Mouse (Mus musculus) erythroblast, embryonic 14.5 days (primary cell): ENCODE measurements around the gene Xrcc5. TPM values are rescaled to one million over a fixed set of nuclear protein-coding genes. Genes with fewer than 3 reads are reported as not detected.

ENCODE experiments used
- H3K27me3 ChIP-seq: 2 replicates; pipeline ENCODE4 v1.6.1; 2012; ENCODE audit warnings: inconsistent platforms; ENCODE audit not compliant: control insufficient read depth
- H3K36me3 ChIP-seq: 2 replicates; pipeline ENCODE4 v1.6.1; 2012; ENCODE audit warnings: mild to moderate bottlenecking, inconsistent platforms; ENCODE audit not compliant: control insufficient read depth
- H3K4me1 ChIP-seq: 2 replicates; pipeline ENCODE4 v1.6.1; 2012; ENCODE audit warnings: inconsistent platforms; ENCODE audit not compliant: control insufficient read depth
- H3K4me3 ChIP-seq: replicated peaks from 2 replicates; pipeline ENCODE3; 2012; ENCODE audit warnings: moderate library complexity, mild to moderate bottlenecking, inconsistent platforms
- H3K9me3 ChIP-seq: 2 replicates; pipeline ENCODE4 v1.6.1; 2012; ENCODE audit warnings: low read length, inconsistent platforms, mixed read lengths; ENCODE audit not compliant: control insufficient read depth
- GATA1 ChIP-seq: IDR thresholded peaks from 2 replicates; pipeline ENCODE4 v1.6.1; 2012; ENCODE audit warnings: low read length, inconsistent platforms, mixed read lengths
- TAL1 ChIP-seq: IDR thresholded peaks from 3 replicates; pipeline ENCODE4 v1.6.1; 2012; ENCODE audit warnings: low read length, inconsistent platforms, mixed read lengths
- polyA plus RNA-seq: library from polyadenylated mRNA; stranded (reverse); fragments of >175 nt; gene quantifications from 2 replicates; pipeline ENCODE4 v1.2.3, GENCODE M21; 2012

Xrcc5 gene
- polyA plus RNA-seq, 1 experiment = 0.10 TPM

DNA sequence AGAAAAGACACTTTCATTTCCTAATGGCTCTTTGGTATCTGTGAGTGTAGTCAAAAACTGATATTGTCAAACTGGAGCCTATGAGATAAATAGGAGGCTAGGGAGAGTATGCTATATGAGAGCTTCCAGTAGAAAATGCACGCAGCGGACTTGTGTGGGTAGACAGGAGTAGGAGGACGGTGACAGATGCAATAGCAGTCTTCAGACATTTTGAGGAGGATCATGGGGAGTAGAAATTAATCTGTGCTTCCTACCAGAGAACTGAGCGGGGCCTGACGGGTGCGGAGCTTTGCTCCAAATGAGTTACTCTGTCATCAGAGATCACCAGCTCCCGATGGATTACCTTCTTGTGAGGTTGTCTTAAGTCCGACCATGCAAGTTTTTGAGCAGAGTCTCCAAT, 29.6 kb downstream of the Xrcc5 start:
- Histone ChIP-seq H3K9me3 (no peaks in the 10 kb centered on the region), H3K27me3 (no peaks in the 10 kb centered on the region), H3K4me1 (no peaks in the 10 kb centered on the region), H3K36me3 (peaks cover 63% of the 10 kb centered on the region), H3K4me3 (no peak overlapping the region)
- TF ChIP-seq TAL1 (no peak), GATA1 (no peak)

DNA sequence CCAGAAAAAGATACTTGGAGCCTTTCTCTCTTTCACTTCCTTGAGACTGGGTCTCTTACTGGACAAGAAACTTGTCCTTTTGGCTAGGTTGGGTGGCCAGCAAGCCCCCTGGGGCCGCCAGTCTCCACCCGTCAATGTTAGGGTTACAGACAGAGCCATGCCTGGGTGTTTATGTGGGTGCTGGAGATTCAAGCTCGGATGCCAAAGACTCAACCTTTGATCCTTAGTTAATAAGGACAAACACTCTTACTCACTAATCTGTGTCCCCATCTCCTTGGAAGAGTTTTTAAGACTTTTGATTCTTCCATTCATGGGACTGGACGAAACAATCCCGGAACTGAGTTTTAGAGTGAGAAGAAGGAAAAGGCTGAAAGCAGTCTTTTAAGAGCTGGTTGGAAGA, 31.1 kb downstream of the Xrcc5 start:
- Histone ChIP-seq H3K36me3 (peaks cover 61% of the 10 kb centered on the region), H3K27me3 (no peaks in the 10 kb centered on the region), H3K4me1 (no peaks in the 10 kb centered on the region), H3K9me3 (no peaks in the 10 kb centered on the region), H3K4me3 (no peak overlapping the region)
- TF ChIP-seq TAL1 = no peak
- TF ChIP-seq GATA1 = no peak

DNA sequence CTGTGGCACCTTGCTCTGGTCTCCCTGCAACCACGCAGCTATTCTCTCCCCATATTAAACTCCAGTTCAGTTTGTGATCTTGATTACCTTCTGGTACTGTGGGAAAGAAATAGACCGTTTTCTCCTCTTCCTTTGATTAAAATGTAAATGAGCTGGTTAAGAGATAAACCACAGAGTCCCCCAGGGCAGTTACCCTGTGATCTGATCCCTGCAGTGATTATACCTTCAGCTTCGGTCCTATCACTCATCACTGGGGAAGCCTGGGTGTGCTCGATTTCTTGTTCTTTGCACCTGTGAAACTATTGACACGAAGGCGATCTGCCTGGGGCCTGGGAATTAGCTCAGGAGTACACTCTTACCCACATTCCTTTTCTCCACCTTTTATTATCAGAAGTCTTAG, 40.7 kb downstream of the Xrcc5 start:
- Histone ChIP-seq H3K36me3 (peaks cover 41% of the 10 kb centered on the region), H3K4me1 (no peaks in the 10 kb centered on the region), H3K27me3 (no peaks in the 10 kb centered on the region), H3K9me3 (no peaks in the 10 kb centered on the region), H3K4me3 (no peak overlapping the region)
- no peak for TF ChIP-seq TAL1
- TF ChIP-seq GATA1 = no peak

DNA sequence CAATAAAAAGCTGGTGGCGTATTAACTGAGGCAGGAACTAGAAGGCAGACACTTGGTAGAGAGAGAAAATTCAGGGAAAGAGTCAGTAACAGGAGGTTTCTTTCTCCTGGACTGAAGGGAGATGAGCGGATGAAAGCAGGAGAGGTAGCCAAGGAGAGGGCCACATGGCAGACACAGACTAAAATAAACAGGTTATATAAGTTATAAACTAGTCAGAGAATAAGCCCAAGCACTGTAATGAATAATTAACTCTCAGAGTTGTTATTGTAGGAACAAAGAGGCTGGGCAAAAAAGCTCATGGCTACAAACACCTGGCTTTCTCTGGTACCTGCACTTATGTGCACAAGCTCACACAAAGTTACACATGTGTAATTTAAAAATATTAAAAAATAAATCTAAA, 47.6 kb downstream of the Xrcc5 start:
- peaks cover 27% of the 10 kb centered on the region for H3K36me3 ChIP-seq
- no peaks in the 10 kb centered on the region for H3K4me1 ChIP-seq
- no peaks in the 10 kb centered on the region for H3K9me3 ChIP-seq
- H3K4me3 ChIP-seq = no peak overlapping the region
- TF ChIP-seq GATA1 (no peak), TAL1 (no peak)
- no peaks in the 10 kb centered on the region for H3K27me3 ChIP-seq

DNA sequence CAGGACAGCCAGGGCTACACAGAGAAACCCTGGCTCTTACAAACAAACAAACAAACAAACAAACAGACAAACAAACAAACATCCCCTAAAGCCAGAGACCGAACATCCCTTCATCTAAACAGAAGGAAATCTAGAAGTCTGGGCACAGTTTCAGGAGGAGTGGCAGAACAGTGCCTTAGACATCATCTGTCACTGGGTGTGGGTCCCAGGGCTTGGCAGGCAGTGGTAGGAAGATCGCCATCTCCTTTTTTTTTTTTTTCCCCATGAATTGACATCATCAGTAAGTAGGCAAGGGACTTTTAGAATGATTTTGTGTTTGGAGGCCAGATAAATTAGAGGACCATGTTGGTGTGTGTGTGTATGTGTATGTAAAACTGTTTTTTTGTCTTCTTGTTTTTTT, 51.0 kb downstream of the Xrcc5 start:
- Histone ChIP-seq H3K27me3 (no peaks in the 10 kb centered on the region), H3K4me1 (no peaks in the 10 kb centered on the region), H3K9me3 (no peaks in the 10 kb centered on the region), H3K36me3 (peaks cover 27% of the 10 kb centered on the region), H3K4me3 (no peak overlapping the region)
- TF ChIP-seq GATA1 (no peak), TAL1 (no peak)

DNA sequence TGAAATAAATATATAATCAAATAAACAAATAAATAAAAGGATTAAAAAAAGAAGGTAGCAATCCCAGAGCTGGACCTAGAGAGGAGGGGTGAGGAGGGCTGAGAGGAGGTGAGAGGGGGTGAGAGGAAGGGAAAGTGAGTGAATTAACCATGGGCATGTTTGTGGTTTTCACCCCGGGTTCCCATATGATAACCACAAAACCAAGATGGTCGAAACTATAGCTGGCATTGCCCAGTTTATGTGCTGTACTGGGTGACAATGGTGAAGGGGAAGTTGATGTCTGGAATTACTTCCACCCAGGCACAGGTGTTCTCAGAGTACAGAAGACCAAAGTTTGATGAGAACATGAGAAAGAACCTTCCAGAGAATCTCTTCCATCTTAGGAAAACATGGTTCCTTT, 52.2 kb downstream of the Xrcc5 start:
- H3K27me3 ChIP-seq = no peaks in the 10 kb centered on the region

DNA sequence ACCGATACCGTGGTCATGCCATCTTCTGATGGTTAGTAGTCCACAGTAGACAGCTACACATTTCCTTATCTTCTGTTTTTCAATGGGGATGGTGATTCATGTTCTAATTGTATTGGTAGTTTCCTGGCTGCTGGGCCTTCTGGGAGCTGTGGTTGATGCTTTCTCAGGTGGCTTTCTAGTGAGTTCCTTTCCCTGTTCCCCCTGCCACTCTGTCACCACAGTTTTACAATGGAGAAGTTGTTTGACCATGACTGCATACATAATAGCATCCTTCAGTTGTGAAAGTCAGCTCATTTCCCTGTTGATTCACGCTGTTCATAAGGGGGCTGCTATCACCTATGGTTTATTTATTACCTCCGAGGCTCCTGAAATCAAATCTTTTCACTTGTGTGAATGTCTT, 53.6 kb downstream of the Xrcc5 start:
- no peaks in the 10 kb centered on the region for H3K9me3 ChIP-seq
- H3K4me3 ChIP-seq = no peak overlapping the region
- H3K4me1 ChIP-seq = no peaks in the 10 kb centered on the region
- no peaks in the 10 kb centered on the region for H3K27me3 ChIP-seq
- TF ChIP-seq TAL1 = no peak
- no peak for TF ChIP-seq GATA1
- peaks cover 22% of the 10 kb centered on the region for H3K36me3 ChIP-seq

More for the DNA sequence above, 52.2 kb downstream of the Xrcc5 start:
- H3K4me3 ChIP-seq = no peak overlapping the region
- H3K36me3 ChIP-seq = peaks cover 24% of the 10 kb centered on the region
- H3K4me1 ChIP-seq = no peaks in the 10 kb centered on the region
- H3K9me3 ChIP-seq = no peaks in the 10 kb centered on the region
- no peak for TF ChIP-seq TAL1
- no peak for TF ChIP-seq GATA1

DNA sequence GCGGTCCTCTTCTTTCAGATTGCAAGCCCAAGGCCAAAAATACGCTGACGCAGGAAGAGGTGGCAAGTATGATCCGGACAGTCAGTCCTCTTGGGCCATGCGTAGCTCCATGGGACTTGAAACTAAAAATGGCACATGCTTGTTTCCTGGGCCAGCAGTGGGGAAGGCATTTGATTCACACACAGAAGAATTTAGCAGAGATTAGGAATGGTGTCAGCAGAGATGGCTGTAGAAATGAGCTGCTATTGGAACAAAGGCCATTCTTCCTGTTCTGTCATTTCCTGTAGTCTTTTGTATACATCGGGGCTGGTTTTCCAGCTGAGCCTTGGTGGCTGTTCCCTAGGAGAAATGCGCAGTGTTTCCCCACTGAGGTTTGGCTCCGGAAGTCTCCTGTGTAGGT, 57.4 kb downstream of the Xrcc5 start:
- Histone ChIP-seq H3K9me3 (no peaks in the 10 kb centered on the region), H3K4me1 (no peaks in the 10 kb centered on the region), H3K27me3 (no peaks in the 10 kb centered on the region), H3K36me3 (peaks cover 11% of the 10 kb centered on the region; the same call in 1 of the 2 replicates), H3K4me3 (no peak overlapping the region)
- no peak for TF ChIP-seq TAL1
- TF ChIP-seq GATA1 = no peak

DNA sequence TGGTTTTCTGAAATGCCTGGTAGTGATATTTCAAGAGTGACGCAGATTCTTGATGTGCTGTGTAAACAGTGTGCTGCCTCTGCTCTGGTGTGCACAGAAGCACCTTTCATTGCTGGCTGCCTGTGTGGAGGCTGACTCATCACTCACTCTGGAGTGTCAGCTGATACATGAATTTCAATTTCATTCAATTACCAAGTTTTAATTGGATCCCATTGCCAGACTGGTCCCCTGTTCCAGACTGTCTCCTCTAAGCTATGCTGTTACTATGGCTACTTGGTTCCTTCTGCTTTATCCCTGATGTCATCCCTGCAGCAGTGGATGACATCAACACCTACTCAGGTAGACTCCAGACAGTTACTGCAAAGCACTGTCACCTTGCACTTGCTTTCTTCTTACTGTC, 65.3 kb downstream of the Xrcc5 start:
- Histone ChIP-seq H3K4me1 (no peaks in the 10 kb centered on the region), H3K27me3 (no peaks in the 10 kb centered on the region), H3K4me3 (no peak overlapping the region), H3K36me3 (peaks cover 9% of the 10 kb centered on the region), H3K9me3 (no peaks in the 10 kb centered on the region)
- TF ChIP-seq GATA1 = no peak
- no peak for TF ChIP-seq TAL1

DNA sequence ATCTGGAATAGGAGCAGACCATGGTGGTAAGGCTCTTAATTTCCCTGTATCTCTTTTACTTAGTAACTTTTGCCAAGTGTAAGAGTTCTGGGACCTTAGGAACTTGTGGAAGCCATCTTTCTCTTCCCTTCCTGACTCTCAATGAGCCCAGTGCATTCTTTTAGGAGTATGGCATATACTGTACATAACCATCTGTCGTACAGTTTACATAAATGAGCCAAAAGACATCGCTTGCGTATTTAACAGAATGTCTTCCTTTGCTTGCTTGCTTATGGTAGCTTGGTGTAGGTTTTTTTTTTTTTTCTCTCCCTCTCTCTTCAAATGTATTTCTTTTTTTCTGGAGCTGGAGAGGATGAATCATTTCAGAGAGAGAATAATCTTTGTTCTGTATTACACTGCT, 65.7 kb downstream of the Xrcc5 start:
- TF ChIP-seq TAL1 (no peak), GATA1 (no peak)
- Histone ChIP-seq H3K27me3 (no peaks in the 10 kb centered on the region), H3K4me1 (no peaks in the 10 kb centered on the region), H3K4me3 (no peak overlapping the region), H3K9me3 (no peaks in the 10 kb centered on the region), H3K36me3 (peaks cover 9% of the 10 kb centered on the region)
